Mouse (Mus musculus) midbrain, embryonic 15.5 days (tissue): ENCODE data around the gene Ube2dnl1. TPM values are rescaled to one million over a fixed set of nuclear protein-coding genes. Genes with fewer than 3 reads are reported as not detected.

Experiments used
- ATAC-seq: fragments of 200-750 bp; cut with Nextera tagmentation; replicated peaks from 2 replicates; pipeline ENCODE4 v1.8.0; 2017; ENCODE audit warnings: moderate TSS enrichment
- H3K27ac ChIP-seq: fragments of 300-500 bp; sonication (generic); 2 replicates; pipeline ENCODE4 v1.5.1; 2015; ENCODE audit warnings: mild to moderate bottlenecking, inconsistent platforms
- H3K27me3 ChIP-seq: fragments of 300-500 bp; sonication (generic); replicated peaks from 2 replicates; pipeline ENCODE4 v1.6.1; 2015; ENCODE audit warnings: inconsistent platforms
- H3K36me3 ChIP-seq: fragments of 300-500 bp; sonication (generic); replicated peaks from 2 replicates; pipeline ENCODE4 v1.6.1; 2015; ENCODE audit warnings: inconsistent platforms
- H3K4me1 ChIP-seq: fragments of 300-500 bp; sonication (generic); 2 replicates; pipeline ENCODE4 v1.6.1; 2015; ENCODE audit warnings: inconsistent platforms
- H3K4me2 ChIP-seq: fragments of 300-500 bp; sonication (generic); 2 replicates; pipeline ENCODE4 v1.6.1; 2015; ENCODE audit warnings: inconsistent platforms, mild to moderate bottlenecking, moderate library complexity
- H3K4me3 ChIP-seq: fragments of 300-500 bp; sonication (generic); 2 replicates; pipeline ENCODE4 v1.5.1; 2015; ENCODE audit warnings: mild to moderate bottlenecking, inconsistent platforms
- H3K9ac ChIP-seq: fragments of 300-500 bp; sonication (generic); 2 replicates; pipeline ENCODE4 v1.6.1; 2015; ENCODE audit warnings: mild to moderate bottlenecking, inconsistent platforms
- H3K9me3 ChIP-seq: fragments of 300-500 bp; sonication (generic); 2 replicates; pipeline ENCODE4 v1.6.1; 2016; ENCODE audit warnings: inconsistent platforms
- WGBS: fragments of 180-500 bp; shearing (Covaris S2); methylation state at CpG from one replicate; pipeline ENCODE4 v1.1.7; 2015; ENCODE audit warnings: mixed read lengths; 5-methylcytosine and 5-hydroxymethylcytosine counted together
- polyA plus RNA-seq: library from polyadenylated mRNA; unstranded; fragments of >200 nt; fragmentation: Nextera tagmentation; extraction: Ambion mirVana; gene quantifications from 2 replicates; pipeline ENCODE4 v1.2.1, GENCODE M21; 2015

Ube2dnl1 gene
- polyA plus RNA-seq, result not detected in 2 replicates

GRCm38 (mm10) chrX:114904712-114905111, at the start of gene Ube2dnl1:
Ube2dnl1 (plus strand) TSS chrX:114905012.
- no peaks in the 10 kb centered on the region for H3K27me3 ChIP-seq
- H3K9me3 ChIP-seq, result no peaks in the 10 kb centered on the region
- no peak within 1 kb of the TSS for H3K9ac ChIP-seq
- H3K4me1 ChIP-seq, result no peaks in the 10 kb centered on the region
- no peak within 1 kb of the TSS for H3K27ac ChIP-seq
- WGBS, result 80% methylated on average over 5 of the region's 5 CpGs
- H3K36me3 ChIP-seq, result no peaks in the 10 kb centered on the region
- no peak for ATAC-seq
- no peak within 1 kb of the TSS for H3K4me3 ChIP-seq
- no peak within 1 kb of the TSS for H3K4me2 ChIP-seq

- ATAC-seq, result no peak
- no peak overlapping the region for H3K27ac ChIP-seq
- H3K4me2 ChIP-seq, result no peak overlapping the region
These were observed 9.3 kb upstream of the Ube2dnl1 start for GRCm38 (mm10) chrX:114895489-114895888.

GRCm38 (mm10) chrX:114897506-114897905, 7.3 kb upstream of the Ube2dnl1 start:
- Histone ChIP-seq H3K27me3 (no peaks in the 10 kb centered on the region), H3K4me3 (no peak overlapping the region), H3K36me3 (no peaks in the 10 kb centered on the region), H3K4me1 (no peaks in the 10 kb centered on the region), H3K9ac (no peak overlapping the region), H3K9me3 (no peaks in the 10 kb centered on the region), H3K27ac (no peak overlapping the region), H3K4me2 (no peak overlapping the region)
- no peak for ATAC-seq
- 91% methylated on average over 3 of the region's 3 CpGs for WGBS

More at GRCm38 (mm10) chrX:114895489-114895888, 9.3 kb upstream of the Ube2dnl1 start:
- Histone ChIP-seq H3K9me3 (no peaks in the 10 kb centered on the region), H3K36me3 (no peaks in the 10 kb centered on the region), H3K27me3 (no peaks in the 10 kb centered on the region), H3K4me1 (no peaks in the 10 kb centered on the region), H3K4me3 (no peak overlapping the region), H3K9ac (no peak overlapping the region)

- no peak overlapping the region for H3K4me2 ChIP-seq
- H3K9me3 ChIP-seq, result no peaks in the 10 kb centered on the region
- H3K36me3 ChIP-seq, result no peaks in the 10 kb centered on the region
- no peak overlapping the region for H3K27ac ChIP-seq
- H3K4me1 ChIP-seq, result no peaks in the 10 kb centered on the region
- H3K27me3 ChIP-seq, result no peaks in the 10 kb centered on the region
- no peak overlapping the region for H3K9ac ChIP-seq
- ATAC-seq, result no peak
- no peak overlapping the region for H3K4me3 ChIP-seq
These were observed 1.4 kb upstream of the Ube2dnl1 start for GRCm38 (mm10) chrX:114903391-114903790.

- 85% methylated on average over 1 of the region's 1 CpGs for WGBS
These were observed 2.5 kb downstream of the Ube2dnl1 start, which contains the start of gene Ube2dnl2 for GRCm38 (mm10) chrX:114907282-114907681. Ube2dnl2 (plus strand) TSS chrX:114907582.

GRCm38 (mm10) chrX:114955066-114955465, 50.3 kb downstream of the Ube2dnl1 start:
- H3K4me3 ChIP-seq, result no peak overlapping the region
- no peaks in the 10 kb centered on the region for H3K27me3 ChIP-seq
- WGBS, result 53% methylated on average over 1 of the region's 1 CpGs
- H3K4me2 ChIP-seq, result no peak overlapping the region
- no peak for ATAC-seq
- no peak overlapping the region for H3K27ac ChIP-seq
- no peaks in the 10 kb centered on the region for H3K36me3 ChIP-seq
- no peak overlapping the region for H3K9ac ChIP-seq
- H3K9me3 ChIP-seq, result no peaks in the 10 kb centered on the region
- no peaks in the 10 kb centered on the region for H3K4me1 ChIP-seq

More at GRCm38 (mm10) chrX:114907282-114907681, 2.5 kb downstream of the Ube2dnl1 start, which contains the start of gene Ube2dnl2:
- Histone ChIP-seq H3K36me3 (no peaks in the 10 kb centered on the region), H3K4me2 (no peak within 1 kb of the TSS), H3K9ac (no peak within 1 kb of the TSS), H3K9me3 (no peaks in the 10 kb centered on the region), H3K4me3 (no peak within 1 kb of the TSS), H3K27ac (no peak within 1 kb of the TSS), H3K27me3 (no peaks in the 10 kb centered on the region), H3K4me1 (no peaks in the 10 kb centered on the region)
- ATAC-seq, result no peak

Other genes starting within 250 kb of the Ube2dnl1 start
- not detected in 2 replicates for gene Ube2dnl2, start 2.6 kb downstream of the Ube2dnl1 start, polyA plus RNA-seq